Mouse (Mus musculus) stomach, embryonic 16.5 days (tissue): ENCODE measurements around the gene Ccdc149. TPM values are rescaled to one million over a fixed set of nuclear protein-coding genes. Genes with fewer than 3 reads are reported as not detected.

Experiments
- ATAC-seq: fragments of 200-750 bp; cut with Nextera tagmentation; 2 replicates; pipeline ENCODE4 v1.8.0; 2017; ENCODE audit warnings: moderate number of reproducible peaks, moderate TSS enrichment; ENCODE audit not compliant: insufficient read depth, low FRiP score
- H3K27ac ChIP-seq: fragments of 300-500 bp; sonication (generic); 2 replicates; pipeline ENCODE4 v1.5.1; 2014; ENCODE audit warnings: low read length
- H3K27me3 ChIP-seq: fragments of 300-500 bp; sonication (generic); 2 replicates; pipeline ENCODE4 v1.6.1; 2014; ENCODE audit warnings: low read length, control low read depth, mixed read lengths; ENCODE audit not compliant: control insufficient read depth, insufficient read depth
- H3K36me3 ChIP-seq: fragments of 300-500 bp; sonication (generic); 2 replicates; pipeline ENCODE4 v1.6.1; 2014; ENCODE audit warnings: low read length; ENCODE audit not compliant: control insufficient read depth, insufficient read depth
- H3K4me1 ChIP-seq: fragments of 300-500 bp; sonication (generic); 2 replicates; pipeline ENCODE4 v1.6.1; 2014; ENCODE audit warnings: low read length, control low read depth, mixed read lengths; ENCODE audit not compliant: control insufficient read depth, insufficient read depth
- H3K4me2 ChIP-seq: fragments of 300-500 bp; sonication (generic); 2 replicates; pipeline ENCODE4 v1.6.1; 2014; ENCODE audit warnings: low read depth, low read length, mixed read lengths
- H3K4me3 ChIP-seq: fragments of 300-500 bp; sonication (generic); replicated peaks from 2 replicates; pipeline ENCODE4 v1.5.1; 2014; ENCODE audit warnings: mild to moderate bottlenecking, low read length
- H3K9ac ChIP-seq: fragments of 300-500 bp; sonication (generic); 2 replicates; pipeline ENCODE4 v1.6.1; 2014; ENCODE audit warnings: low read length
- H3K9me3 ChIP-seq: fragments of 300-500 bp; sonication (generic); replicated peaks from 2 replicates; pipeline ENCODE4 v1.6.1; 2016; ENCODE audit warnings: low read length, control low read depth; ENCODE audit not compliant: control insufficient read depth
- WGBS: fragments of 180-500 bp; shearing (Covaris S2); extraction: QIAGEN DNeasy Blood & Tissue Kit; methylation state at CpG from one replicate; pipeline ENCODE4 v1.1.7; 2014; 5-methylcytosine and 5-hydroxymethylcytosine counted together
- polyA plus RNA-seq: library from polyadenylated mRNA; unstranded; fragments of >200 nt; fragmentation: Nextera tagmentation; extraction: Ambion mirVana; gene quantifications from 2 replicates; pipeline ENCODE4 v1.2.1, GENCODE M21; 2015

Gene Ccdc149
- polyA plus RNA-seq, 1 experiment from 2014 or later: 4.3 TPM

DNA sequence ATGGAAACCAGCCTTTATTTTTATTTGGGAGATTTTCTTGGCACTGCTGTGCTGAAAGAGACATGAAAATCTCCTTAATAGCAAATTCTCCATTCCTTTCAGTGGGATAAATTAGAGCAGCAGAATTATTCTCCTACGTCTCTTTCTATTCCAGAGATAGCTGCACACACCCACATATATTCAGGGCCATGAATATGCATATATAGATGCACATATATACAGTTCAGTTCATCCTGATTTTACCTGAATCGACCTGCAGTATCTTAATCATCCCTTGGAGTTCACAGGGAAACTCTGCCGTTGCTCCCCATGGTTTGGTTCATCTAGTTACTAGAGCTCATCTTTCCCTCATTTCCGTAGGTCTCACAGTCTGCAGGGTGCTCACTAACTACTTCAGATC is 77.6 kb downstream of the Ccdc149 start:
- H3K36me3 ChIP-seq: 0 out of 2 replicates have a peak, but pooled peaks cover 6% of the 10 kb centered on the region
- no peak overlapping the region for H3K9ac ChIP-seq
- ATAC-seq: no peak
- no peaks in the 10 kb centered on the region for H3K27me3 ChIP-seq
- H3K27ac ChIP-seq: no peak overlapping the region
- no peaks in the 10 kb centered on the region for H3K9me3 ChIP-seq
- no peak overlapping the region for H3K4me2 ChIP-seq
- no peaks in the 10 kb centered on the region for H3K4me1 ChIP-seq
- WGBS: 85% methylated on average over 4 of the region's 4 CpGs
- H3K4me3 ChIP-seq: no peak overlapping the region

GRCm38 (mm10) chr5:52391471-52391870 is 79.8 kb downstream of the Ccdc149 start:
- WGBS: 75% methylated on average over 16 of the region's 16 CpGs

GRCm38 (mm10) chr5:52390381-52390780 is 80.9 kb downstream of the Ccdc149 start:
- H3K9ac ChIP-seq: no peak overlapping the region
- no peak overlapping the region for H3K4me3 ChIP-seq
- no peaks in the 10 kb centered on the region for H3K9me3 ChIP-seq
- WGBS: 88% methylated on average over 6 of the region's 6 CpGs
- H3K27ac ChIP-seq: no peak overlapping the region
- ATAC-seq: no peak
- no peaks in the 10 kb centered on the region for H3K4me1 ChIP-seq
- H3K36me3 ChIP-seq: 0 out of 2 replicates have a peak, but pooled peaks cover 6% of the 10 kb centered on the region
- no peaks in the 10 kb centered on the region for H3K27me3 ChIP-seq
- no peak overlapping the region for H3K4me2 ChIP-seq

More at GRCm38 (mm10) chr5:52391471-52391870, 79.8 kb downstream of the Ccdc149 start:
- ATAC-seq: no peak
- H3K27me3 ChIP-seq: no peaks in the 10 kb centered on the region
- 0 out of 2 replicates have a peak, but pooled peaks cover 6% of the 10 kb centered on the region for H3K36me3 ChIP-seq
- no peaks in the 10 kb centered on the region for H3K9me3 ChIP-seq
- H3K4me1 ChIP-seq: no peaks in the 10 kb centered on the region
- H3K9ac ChIP-seq: no peak overlapping the region
- H3K4me2 ChIP-seq: no peak overlapping the region
- H3K4me3 ChIP-seq: no peak overlapping the region
- H3K27ac ChIP-seq: no peak overlapping the region

DNA sequence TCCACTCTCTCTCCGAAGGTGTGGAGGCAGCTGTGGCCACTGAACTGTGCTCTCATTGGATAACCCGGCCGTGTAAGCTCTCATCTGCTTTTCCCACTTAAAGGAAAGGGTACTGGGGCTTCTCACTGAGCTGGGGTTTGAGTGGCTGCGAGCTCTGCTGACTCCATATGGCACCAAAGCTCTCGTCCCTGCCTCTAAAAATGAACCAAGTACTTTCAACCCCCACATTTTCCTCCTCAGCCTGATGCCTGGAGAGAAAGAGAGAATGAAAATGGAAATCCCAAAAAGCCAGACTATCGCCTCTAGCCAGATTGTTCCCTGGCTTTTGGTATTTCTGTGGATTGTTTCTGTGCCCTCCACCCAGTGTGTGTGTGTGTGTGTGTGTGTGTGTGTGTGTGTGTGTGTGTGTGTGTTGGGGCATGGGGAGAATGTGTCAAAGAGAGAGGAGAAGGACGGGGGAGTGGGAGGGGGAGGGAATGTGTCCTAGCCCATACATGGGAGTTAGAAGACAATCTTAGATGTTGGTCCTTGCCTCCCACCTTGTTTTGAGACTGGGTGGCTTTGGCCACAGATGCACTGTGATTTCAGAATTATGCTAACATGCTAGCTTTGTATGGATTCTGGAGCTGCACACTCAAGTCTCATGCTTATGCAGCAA is 83.1 kb downstream of the Ccdc149 start:
- Histone ChIP-seq H3K27ac (no peak overlapping the region), H3K9ac (no peak overlapping the region), H3K27me3 (no peaks in the 10 kb centered on the region), H3K4me3 (no peak overlapping the region), H3K4me2 (no peak overlapping the region), H3K9me3 (no peaks in the 10 kb centered on the region), H3K36me3 (0 out of 2 replicates have a peak, but pooled peaks cover 6% of the 10 kb centered on the region), H3K4me1 (no peaks in the 10 kb centered on the region)
- no peak for ATAC-seq
- WGBS: 63% methylated on average over 7 of the region's 7 CpGs

DNA sequence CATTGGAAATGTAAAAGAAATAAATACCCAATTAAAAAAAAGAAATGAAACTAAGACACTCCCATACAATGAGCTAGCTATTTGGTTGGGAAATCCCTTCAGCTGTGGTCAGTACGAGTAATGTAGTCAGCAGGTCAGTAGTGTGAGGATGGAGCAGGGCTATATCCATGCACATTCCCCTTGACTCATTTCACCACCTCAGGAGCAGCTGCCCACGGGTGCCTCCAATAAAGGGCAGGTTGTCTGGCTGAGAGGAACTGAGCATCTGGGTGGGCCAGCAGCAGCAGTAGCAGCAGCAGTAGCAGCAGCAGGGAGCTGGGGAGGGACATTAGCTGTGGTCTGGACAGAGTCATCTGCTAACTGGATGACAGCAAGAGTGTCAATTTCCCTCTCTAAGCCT is 85.3 kb downstream of the Ccdc149 start:
- WGBS: 64% methylated on average over 2 of the region's 2 CpGs
- H3K27me3 ChIP-seq: no peaks in the 10 kb centered on the region
- no peak for ATAC-seq
- H3K27ac ChIP-seq: no peak overlapping the region
- no peak overlapping the region for H3K4me2 ChIP-seq
- 0 out of 2 replicates have a peak, but pooled peaks cover 6% of the 10 kb centered on the region for H3K36me3 ChIP-seq
- H3K4me3 ChIP-seq: no peak overlapping the region
- no peaks in the 10 kb centered on the region for H3K9me3 ChIP-seq
- no peak overlapping the region for H3K9ac ChIP-seq
- no peaks in the 10 kb centered on the region for H3K4me1 ChIP-seq

- WGBS: 82% methylated on average over 5 of the region's 5 CpGs
- H3K4me3 ChIP-seq: no peak overlapping the region
- H3K36me3 ChIP-seq: no peaks in the 10 kb centered on the region
- H3K4me2 ChIP-seq: no peak overlapping the region
- no peaks in the 10 kb centered on the region for H3K9me3 ChIP-seq
- 0 out of 2 replicates have a peak, but pooled peaks have one; percentile 57 for ATAC-seq
- no peak overlapping the region for H3K27ac ChIP-seq
- no peaks in the 10 kb centered on the region for H3K4me1 ChIP-seq
- no peaks in the 10 kb centered on the region for H3K27me3 ChIP-seq
- no peak overlapping the region for H3K9ac ChIP-seq
These were observed 87.6 kb downstream of the Ccdc149 start for GRCm38 (mm10) chr5:52383748-52384147.

- Histone ChIP-seq H3K4me3 (no peak overlapping the region), H3K27me3 (no peaks in the 10 kb centered on the region), H3K9me3 (no peaks in the 10 kb centered on the region), H3K9ac (no peak overlapping the region), H3K4me1 (no peaks in the 10 kb centered on the region), H3K27ac (no peak overlapping the region), H3K4me2 (no peak overlapping the region), H3K36me3 (no peaks in the 10 kb centered on the region)
- no peak for ATAC-seq
- 79% methylated on average over 8 of the region's 8 CpGs for WGBS
These were observed 88.5 kb downstream of the Ccdc149 start for GRCm38 (mm10) chr5:52382837-52383236.

DNA sequence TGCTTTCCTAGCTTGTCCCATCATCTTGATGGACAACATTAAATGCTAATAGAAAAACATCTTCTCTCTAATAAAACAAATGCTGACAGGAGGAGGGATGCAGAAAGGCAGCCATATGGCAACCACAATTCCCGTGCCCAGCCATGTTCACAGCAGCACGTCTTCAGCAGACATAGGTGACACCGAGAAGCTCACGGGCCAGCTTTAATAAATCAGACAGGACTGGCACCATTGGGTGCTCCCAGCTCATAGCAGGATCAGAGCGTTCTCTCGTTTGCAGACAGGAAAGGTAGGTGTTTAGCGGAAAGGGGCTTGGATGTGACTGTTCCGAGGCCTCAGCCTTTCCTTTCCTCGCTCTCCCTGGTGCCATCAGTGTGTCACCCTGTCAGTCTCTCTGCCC is 95.5 kb downstream of the Ccdc149 start:
- no peak overlapping the region for H3K4me2 ChIP-seq
- H3K9me3 ChIP-seq: no peaks in the 10 kb centered on the region
- no peak overlapping the region for H3K4me3 ChIP-seq
- H3K4me1 ChIP-seq: no peaks in the 10 kb centered on the region
- 81% methylated on average over 9 of the region's 9 CpGs for WGBS
- H3K27me3 ChIP-seq: no peaks in the 10 kb centered on the region
- no peak overlapping the region for H3K27ac ChIP-seq
- no peak overlapping the region for H3K9ac ChIP-seq
- no peak for ATAC-seq
- no peaks in the 10 kb centered on the region for H3K36me3 ChIP-seq

DNA sequence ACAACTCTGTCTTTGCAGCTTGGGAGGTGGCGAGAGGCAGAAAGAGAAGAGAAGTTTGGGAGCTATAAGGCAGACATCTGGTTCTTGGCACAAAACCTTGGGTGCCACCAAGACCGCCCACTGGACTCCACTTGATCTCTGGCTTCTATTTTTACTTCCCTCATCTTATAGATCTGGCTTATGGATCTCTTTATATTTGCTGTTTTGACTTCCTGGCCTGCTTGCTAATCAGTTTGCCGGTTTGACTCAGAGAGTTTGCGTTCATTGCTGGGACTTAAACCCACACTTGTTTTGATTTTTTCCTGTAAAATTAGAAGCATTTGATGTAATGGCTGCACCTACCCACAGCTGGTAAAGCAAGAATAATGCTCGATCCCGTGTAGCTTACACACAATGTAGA is 100.4 kb downstream of the Ccdc149 start:
- H3K4me1 ChIP-seq: no peaks in the 10 kb centered on the region
- WGBS: 88% methylated on average over 6 of the region's 6 CpGs
- H3K27ac ChIP-seq: no peak overlapping the region
- H3K9ac ChIP-seq: no peak overlapping the region
- no peak for ATAC-seq
- H3K9me3 ChIP-seq: no peaks in the 10 kb centered on the region
- H3K27me3 ChIP-seq: no peaks in the 10 kb centered on the region
- no peak overlapping the region for H3K4me2 ChIP-seq
- H3K4me3 ChIP-seq: no peak overlapping the region
- H3K36me3 ChIP-seq: no peaks in the 10 kb centered on the region
